Mouse (Mus musculus): ENCODE measurements around the gene Serpinb6e. TPM values are rescaled to one million over a fixed set of nuclear protein-coding genes. Genes with fewer than 3 reads are reported as not detected.

The Serpinb6e gene
- total RNA-seq (2015; ENCODE audit: low replicate concordance) (not detected in 2 replicates), total RNA-seq (2017; ENCODE audit: low replicate concordance) (not detected in 2 replicates)

- ATAC-seq (replicated peaks; ENCODE audit: low FRiP score, poor library complexity, severe bottlenecking) = no peak
These were observed at the start of gene Serpinb6e for GRCm38 (mm10) chr13:33843308-33843707. TSS of gene Serpinb6e (minus strand) at chr13:33843408.

DNA sequence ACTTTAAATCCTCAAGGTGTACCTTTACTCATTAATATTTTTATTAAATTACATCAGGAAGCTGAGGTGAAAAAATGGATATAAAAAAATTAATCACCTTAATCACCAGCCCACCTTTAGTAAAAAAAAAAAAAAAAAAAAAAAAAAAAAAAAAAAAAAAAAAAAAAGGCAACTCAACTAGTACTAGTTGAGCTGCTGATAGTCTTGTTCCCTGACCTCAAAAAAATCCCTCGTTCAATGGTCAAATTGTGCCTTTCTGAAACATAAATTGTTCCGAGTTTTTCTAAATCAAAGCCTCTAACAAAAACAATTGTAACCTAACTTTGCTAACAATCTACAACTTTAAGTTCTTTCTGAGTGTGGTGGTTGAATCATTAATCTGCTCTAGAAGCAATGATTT is 12.5 kb downstream of the Serpinb6e start:
- no peak for ATAC-seq (replicated peaks; ENCODE audit: low FRiP score, poor library complexity, severe bottlenecking)

DNA sequence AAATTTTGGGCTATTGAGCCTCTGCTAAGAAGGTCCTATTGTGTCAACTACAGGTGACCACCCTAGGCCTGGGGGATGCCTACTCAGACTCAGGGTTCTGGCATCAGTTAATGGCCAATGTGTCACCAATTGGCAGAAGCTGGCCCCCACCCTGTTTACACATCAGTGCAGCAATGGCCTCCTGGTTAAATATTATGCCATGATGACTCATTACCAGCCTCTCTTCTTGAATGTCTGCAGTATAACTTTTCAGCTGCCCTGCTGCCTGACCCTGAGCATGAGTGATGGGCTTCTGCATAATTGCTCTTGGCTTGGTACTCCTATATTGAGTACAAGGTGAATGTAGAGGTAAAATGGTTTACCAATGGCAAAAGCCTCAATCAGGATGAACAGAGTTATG is 19.8 kb downstream of the Serpinb6e start:
- ATAC-seq (replicated peaks; ENCODE audit: low FRiP score, poor library complexity, severe bottlenecking) = no peak

DNA sequence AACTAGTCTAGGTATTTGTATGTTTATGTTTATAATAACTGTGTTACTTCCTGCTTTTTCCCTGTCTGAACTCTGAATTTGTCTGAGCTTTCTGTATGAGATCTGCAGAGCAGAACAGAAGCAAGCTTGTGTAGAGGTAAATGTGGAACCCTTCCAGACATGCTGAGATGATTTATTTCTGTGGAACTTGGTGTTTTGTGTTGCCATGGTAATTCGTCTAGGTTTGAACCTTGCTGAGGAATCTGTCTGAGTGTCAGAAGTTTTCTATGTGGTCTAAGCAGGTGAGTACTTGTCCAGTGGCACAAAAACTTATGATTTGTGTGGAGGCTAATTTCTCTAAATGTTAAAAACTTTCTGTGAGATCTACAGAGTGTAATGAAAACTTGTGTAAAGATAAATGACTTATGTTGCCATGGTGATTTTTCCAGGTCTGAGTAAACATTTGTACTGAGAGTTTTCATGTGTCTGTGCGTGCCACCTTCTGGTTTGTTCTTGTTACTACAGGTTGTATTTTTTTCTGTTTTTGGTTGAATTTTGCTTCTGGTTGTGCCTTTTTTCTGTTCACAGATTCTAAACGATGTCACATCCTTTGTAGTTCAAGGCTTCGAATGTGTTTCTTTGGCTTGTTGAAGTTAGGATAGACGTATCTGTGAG is 21.6 kb downstream of the Serpinb6e start:
- no peak for ATAC-seq (replicated peaks; ENCODE audit: low FRiP score, poor library complexity, severe bottlenecking)

Other genes starting within 250 kb of the Serpinb6e start
- not detected in 2 replicates for gene Serpinb6d, start 182.0 kb downstream of the Serpinb6e start, total RNA-seq (2015; ENCODE audit: low replicate concordance)
- not detected in 2 replicates for gene Serpinb6d, start 182.0 kb downstream of the Serpinb6e start, total RNA-seq (2017; ENCODE audit: low replicate concordance)
- gene Serpinb6c, start 62.3 kb upstream of the Serpinb6e start, total RNA-seq (2015; ENCODE audit: low replicate concordance) = not detected in 2 replicates
- not detected in 2 replicates for gene Serpinb6c, start 62.3 kb upstream of the Serpinb6e start, total RNA-seq (2017; ENCODE audit: low replicate concordance)
- 14.4 and 16.3 TPM in 2 replicates for gene Nqo2, start 121.3 kb upstream of the Serpinb6e start, total RNA-seq (2015; ENCODE audit: low replicate concordance)
- gene Nqo2, start 121.3 kb upstream of the Serpinb6e start, total RNA-seq (2017; ENCODE audit: low replicate concordance) = 8.2 and 8.6 TPM in 2 replicates
- gene Ripk1, start 159.0 kb upstream of the Serpinb6e start, total RNA-seq (2015; ENCODE audit: low replicate concordance) = 5.6 and 16.7 TPM in 2 replicates
- gene Ripk1, start 159.0 kb upstream of the Serpinb6e start, total RNA-seq (2017; ENCODE audit: low replicate concordance) = 7.0 and 14.8 TPM in 2 replicates
- 12.9 and 23.2 TPM in 2 replicates for gene Serpinb6a, start 159.4 kb upstream of the Serpinb6e start, total RNA-seq (2015; ENCODE audit: low replicate concordance)
- gene Serpinb6a, start 159.4 kb upstream of the Serpinb6e start, total RNA-seq (2017; ENCODE audit: low replicate concordance) = 19.1 and 20.9 TPM in 2 replicates
- 4.8 and 9.4 TPM in 2 replicates for gene Bphl, start 194.2 kb upstream of the Serpinb6e start, total RNA-seq (2015; ENCODE audit: low replicate concordance)
- gene Bphl, start 194.2 kb upstream of the Serpinb6e start, total RNA-seq (2017; ENCODE audit: low replicate concordance) = 0.94 and 7.2 TPM in 2 replicates
- gene Tubb2a, start 234.6 kb upstream of the Serpinb6e start, total RNA-seq (2015; ENCODE audit: low replicate concordance) = 6.0 and 7.7 TPM in 2 replicates
- gene Tubb2a, start 234.6 kb upstream of the Serpinb6e start, total RNA-seq (2017; ENCODE audit: low replicate concordance) = 8.9 and 9.5 TPM in 2 replicates